Mouse (Mus musculus): ENCODE data around the gene Tmbim1. TPM values are rescaled to one million over a fixed set of nuclear protein-coding genes. Genes with fewer than 3 reads are reported as not detected.
A peak's percentile ranks its signal among the peaks of the same experiment; 100 is the strongest.
"Not testable (repeated sequence)": the region's sequence is repeated elsewhere in the genome, so short reads cannot be mapped to it uniquely, and the experiment has no call there.

The Tmbim1 gene
- polyA plus RNA-seq, 1 experiment, result 689 TPM

DNA sequence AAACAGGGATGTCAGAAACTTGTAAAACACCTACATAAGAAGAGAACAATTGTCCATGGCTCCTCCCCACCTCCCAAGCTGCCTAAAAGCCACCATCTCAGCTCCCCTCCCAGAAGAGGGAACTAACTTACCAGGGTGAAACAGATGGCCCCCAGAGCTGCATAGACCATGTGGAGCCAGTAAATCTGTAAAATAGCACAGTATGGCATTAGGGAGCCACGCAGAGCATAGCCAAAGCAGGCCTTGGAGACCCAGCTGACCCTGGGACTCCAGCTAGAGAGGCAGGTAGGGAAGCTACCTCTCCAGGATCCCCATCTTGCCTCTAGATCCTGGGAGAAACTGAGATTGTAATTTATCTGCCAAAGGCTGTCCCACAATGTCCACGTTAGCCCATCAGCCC lies 15.7 kb downstream of the Tmbim1 start:
- peaks cover 64% of the 10 kb centered on the region for H3K36me3 ChIP-seq (ENCODE audit: control insufficient read depth, insufficient read depth, low read length)
- no peak overlapping the region for H3K4me3 ChIP-seq (ENCODE audit: low read depth, low read length)
- WGBS, result 83% methylated on average over 2 of the region's 2 CpGs
- no peaks in the 10 kb centered on the region for H3K27me3 ChIP-seq (ENCODE audit: control insufficient read depth, insufficient read depth, low read length)
- no peak overlapping the region for H3K27ac ChIP-seq (ENCODE audit: insufficient read depth, low read depth, low read length)
- peaks cover 5% of the 10 kb centered on the region; the same call in 1 of the 2 replicates for H3K4me1 ChIP-seq (ENCODE audit: control insufficient read depth, insufficient read depth, insufficient read length, low read length)
- TF ChIP-seq POLR2A (IDR thresholded peaks at IDR 0.05; ENCODE audit: low read depth, low read length) (no peak), CTCF (IDR thresholded peaks at IDR 0.05; ENCODE audit: extremely low read depth, insufficient read length, insufficient replicate concordance, low read depth, low read length) (no peak)

DNA sequence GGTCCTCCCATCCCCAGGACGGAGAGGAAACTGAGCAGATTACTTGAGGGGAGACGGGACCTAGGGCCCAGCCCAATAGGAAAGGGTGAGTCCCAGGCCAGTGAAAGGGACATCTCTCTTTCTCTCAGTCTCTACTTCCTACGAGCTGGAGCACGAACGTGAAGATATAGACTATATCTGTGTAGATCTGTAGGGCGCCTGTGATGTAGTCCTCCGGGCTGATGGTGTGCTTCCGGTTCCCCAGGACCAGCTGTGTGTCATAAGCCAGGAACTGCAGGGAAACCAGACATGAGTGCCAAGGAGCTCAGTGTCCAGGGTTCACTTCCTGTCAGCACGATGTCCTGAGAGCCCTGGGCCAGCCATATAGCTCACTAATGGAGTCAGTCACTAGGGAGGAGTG lies 16.2 kb downstream of the Tmbim1 start:
- Histone ChIP-seq H3K4me3 (ENCODE audit: low read depth, low read length) (no peak overlapping the region), H3K27me3 (ENCODE audit: control insufficient read depth, insufficient read depth, low read length) (no peaks in the 10 kb centered on the region), H3K36me3 (ENCODE audit: control insufficient read depth, insufficient read depth, low read length) (peaks cover 60% of the 10 kb centered on the region), H3K27ac (ENCODE audit: insufficient read depth, low read depth, low read length) (no peak overlapping the region), H3K4me1 (ENCODE audit: control insufficient read depth, insufficient read depth, insufficient read length, low read length) (peaks cover 3% of the 10 kb centered on the region; the same call in 1 of the 2 replicates)
- WGBS, result 76% methylated on average over 9 of the region's 9 CpGs
- TF ChIP-seq POLR2A (IDR thresholded peaks at IDR 0.05; ENCODE audit: low read depth, low read length), result no peak
- no peak for TF ChIP-seq CTCF (IDR thresholded peaks at IDR 0.05; ENCODE audit: extremely low read depth, insufficient read length, insufficient replicate concordance, low read depth, low read length)

DNA sequence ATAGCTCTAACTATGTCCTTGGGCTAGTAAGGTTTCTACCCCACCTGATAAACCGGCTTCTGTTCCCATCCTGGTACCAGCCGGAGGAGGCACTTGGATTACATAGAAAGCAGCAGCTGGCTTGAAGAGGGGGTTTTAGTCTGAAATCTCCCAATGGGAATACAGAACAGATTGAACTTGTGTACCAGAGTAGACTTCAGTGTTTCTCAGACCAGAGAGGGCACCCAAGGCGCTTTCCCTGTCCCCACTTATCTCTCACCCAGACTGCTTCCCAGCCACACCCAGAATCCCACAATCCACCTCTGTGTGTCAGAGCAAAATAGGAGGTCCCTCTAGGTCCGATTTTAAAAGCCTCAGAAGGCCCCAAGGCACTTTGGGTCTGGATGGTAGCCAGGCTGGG lies 17.1 kb downstream of the Tmbim1 start:
- H3K36me3 ChIP-seq (ENCODE audit: control insufficient read depth, insufficient read depth, low read length), result peaks cover 53% of the 10 kb centered on the region
- peaks cover 4% of the 10 kb centered on the region; the same call in 1 of the 2 replicates for H3K4me1 ChIP-seq (ENCODE audit: control insufficient read depth, insufficient read depth, insufficient read length, low read length)
- WGBS, result 63% methylated on average over 4 of the region's 4 CpGs
- H3K27me3 ChIP-seq (ENCODE audit: control insufficient read depth, insufficient read depth, low read length), result no peaks in the 10 kb centered on the region
- no peak overlapping the region for H3K4me3 ChIP-seq (ENCODE audit: low read depth, low read length)
- TF ChIP-seq POLR2A (IDR thresholded peaks at IDR 0.05; ENCODE audit: low read depth, low read length) (no peak), CTCF (IDR thresholded peaks at IDR 0.05; ENCODE audit: extremely low read depth, insufficient read length, insufficient replicate concordance, low read depth, low read length) (no peak)
- H3K27ac ChIP-seq (ENCODE audit: insufficient read depth, low read depth, low read length), result no peak overlapping the region

DNA sequence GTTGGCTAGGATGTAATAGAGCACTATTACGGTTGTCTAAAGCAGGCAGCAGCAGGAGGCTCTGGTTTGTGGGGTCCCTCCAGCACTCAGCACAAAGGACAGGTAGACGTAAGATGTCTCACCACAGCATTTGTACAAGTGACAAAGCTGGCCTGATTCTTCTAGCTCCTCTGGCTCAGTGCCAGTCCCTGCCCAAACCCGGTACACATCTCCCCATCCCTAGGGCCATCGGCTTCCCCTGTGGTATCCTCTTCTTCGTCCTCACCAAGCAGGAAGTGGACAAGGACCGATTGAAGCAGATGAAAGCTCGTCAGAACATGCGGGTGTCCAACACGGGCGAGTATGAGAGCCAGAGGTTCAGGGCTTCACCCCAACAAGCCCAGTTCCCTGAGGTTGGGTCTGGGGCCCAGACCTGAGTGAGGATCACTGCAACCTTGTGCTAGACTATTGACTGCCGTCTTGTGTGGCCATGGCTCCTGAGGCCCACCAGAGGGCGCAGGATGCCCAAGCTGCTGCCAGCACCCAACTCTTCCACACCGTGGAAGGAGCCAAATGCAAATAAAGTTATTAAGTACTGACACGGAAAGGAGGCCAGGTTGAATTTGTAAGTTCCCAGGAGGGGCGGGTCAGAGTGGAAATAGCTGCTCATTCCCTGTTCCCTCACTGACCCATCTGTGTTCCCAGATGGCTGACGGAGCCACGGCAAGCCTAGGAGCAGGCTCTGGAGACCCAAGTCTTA lies 18.4 kb downstream of the Tmbim1 start:
- Histone ChIP-seq H3K27ac (ENCODE audit: insufficient read depth, low read depth, low read length) (0 out of 2 replicates have a peak overlapping the region, but pooled peaks have one; percentile 7), H3K36me3 (ENCODE audit: control insufficient read depth, insufficient read depth, low read length) (peaks cover 50% of the 10 kb centered on the region)
- not testable (repeated sequence) for H3K4me3 ChIP-seq (ENCODE audit: low read depth, low read length); H3K4me1 ChIP-seq (ENCODE audit: control insufficient read depth, insufficient read depth, insufficient read length, low read length); H3K27me3 ChIP-seq (ENCODE audit: control insufficient read depth, insufficient read depth, low read length)
- WGBS, result 44% methylated on average over 16 of the region's 17 CpGs
- peak; percentile 20; the same call in 1 of the 2 replicates for TF ChIP-seq CTCF (IDR thresholded peaks at IDR 0.05; ENCODE audit: extremely low read depth, insufficient read length, insufficient replicate concordance, low read depth, low read length)

DNA sequence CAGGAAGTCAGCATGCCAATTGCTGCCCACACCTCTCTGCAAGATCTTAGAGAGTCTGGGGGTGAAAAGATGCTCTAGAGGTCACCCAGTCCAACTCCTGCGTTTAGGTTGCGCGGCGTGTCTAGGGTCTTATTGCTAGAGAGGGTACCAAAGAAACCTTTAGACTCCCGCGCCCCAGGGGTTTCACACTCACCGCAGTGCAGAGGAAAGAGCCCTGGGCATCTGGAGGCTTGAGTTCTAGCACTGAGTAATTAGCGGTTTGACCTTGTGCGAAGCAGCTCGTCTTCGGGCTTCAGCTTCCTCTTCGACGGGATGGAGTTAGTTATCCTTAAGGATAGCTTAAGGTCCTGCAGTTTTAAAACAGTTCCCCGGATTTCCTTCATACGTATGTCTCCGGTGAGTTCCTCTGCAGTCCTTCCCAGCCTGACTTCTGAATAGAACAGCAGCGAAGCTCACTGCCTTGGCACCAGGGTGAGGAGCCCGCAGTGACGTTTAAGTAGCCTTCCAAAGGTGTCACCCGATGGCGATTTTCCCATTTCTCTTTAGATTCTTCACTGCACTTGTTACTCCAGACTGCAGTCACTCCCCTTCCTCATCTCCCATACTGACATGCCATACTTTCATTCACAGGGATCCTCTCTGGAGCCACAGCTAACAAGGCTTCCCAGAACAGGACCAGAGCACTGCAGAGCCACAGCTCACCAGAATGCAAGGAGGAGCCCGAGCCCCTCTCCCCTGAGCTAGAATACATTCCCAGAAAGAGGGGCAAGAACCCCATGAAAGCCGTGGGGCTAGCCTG lies 20.0 kb downstream of the Tmbim1 start:
- Histone ChIP-seq H3K27ac (ENCODE audit: insufficient read depth, low read depth, low read length) (no peak overlapping the region), H3K27me3 (ENCODE audit: control insufficient read depth, insufficient read depth, low read length) (no peaks in the 10 kb centered on the region), H3K36me3 (ENCODE audit: control insufficient read depth, insufficient read depth, low read length) (peaks cover 52% of the 10 kb centered on the region), H3K4me3 (ENCODE audit: low read depth, low read length) (peak overlapping the region; percentile 69), H3K4me1 (ENCODE audit: control insufficient read depth, insufficient read depth, insufficient read length, low read length) (peaks cover 4% of the 10 kb centered on the region; the same call in 1 of the 2 replicates)
- WGBS, result 3% methylated on average over 23 of the region's 23 CpGs
- TF ChIP-seq POLR2A (IDR thresholded peaks at IDR 0.05; ENCODE audit: low read depth, low read length) (no peak), CTCF (IDR thresholded peaks at IDR 0.05; ENCODE audit: extremely low read depth, insufficient read length, insufficient replicate concordance, low read depth, low read length) (no peak)

DNA sequence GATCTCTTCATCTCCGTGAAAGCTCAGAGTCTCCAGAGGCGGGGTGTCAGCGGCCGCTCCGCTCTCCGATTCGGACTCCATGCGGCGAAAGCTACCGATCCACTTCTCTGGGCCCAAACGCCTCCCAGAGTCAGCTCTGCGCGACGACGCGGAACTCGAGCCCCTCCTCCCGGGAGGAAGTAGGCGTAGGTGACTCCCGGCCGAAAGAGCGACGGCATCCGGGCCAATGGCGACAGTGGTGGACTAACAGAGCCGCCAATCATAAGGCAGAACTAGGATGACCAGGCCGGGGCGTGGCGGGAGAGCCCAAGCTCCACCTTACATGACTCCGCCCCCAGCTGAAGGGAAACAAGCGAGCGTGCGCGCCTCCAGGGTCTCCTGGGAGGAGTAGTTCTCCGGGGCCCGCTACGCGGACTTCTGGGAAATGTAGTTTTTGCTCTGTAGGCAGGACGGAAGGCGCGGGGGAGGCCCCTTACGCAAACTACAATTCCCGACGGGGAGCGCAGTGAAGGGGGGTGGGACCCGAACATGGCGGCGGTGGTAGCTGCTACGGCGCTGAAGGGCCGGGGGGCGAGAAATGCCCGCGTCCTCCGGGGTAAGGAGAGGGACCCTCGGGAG lies 20.8 kb downstream of the Tmbim1 start, which contains the start of the genes Aamp and Pnkd:
Aamp (minus strand) TSS at position 196 of the 618 bp plus-strand sequence.
Pnkd (plus strand) TSS at position 388 of the 618 bp plus-strand sequence.
- Histone ChIP-seq H3K4me1 (ENCODE audit: control insufficient read depth, insufficient read depth, insufficient read length, low read length) (peaks cover 4% of the 10 kb centered on the region; the same call in 1 of the 2 replicates), H3K4me3 (ENCODE audit: low read depth, low read length) (peak within 1 kb of the TSS; percentile 76), H3K27me3 (ENCODE audit: control insufficient read depth, insufficient read depth, low read length) (no peaks in the 10 kb centered on the region), H3K36me3 (ENCODE audit: control insufficient read depth, insufficient read depth, low read length) (peaks cover 51% of the 10 kb centered on the region), H3K27ac (ENCODE audit: insufficient read depth, low read depth, low read length) (peak within 1 kb of the TSS; percentile 13; the same call in 1 of the 2 replicates)
- under 1% methylated on average over 55 of the region's 56 CpGs for WGBS
- TF ChIP-seq CTCF (IDR thresholded peaks at IDR 0.05; ENCODE audit: extremely low read depth, insufficient read length, insufficient replicate concordance, low read depth, low read length) (no peak), POLR2A (IDR thresholded peaks at IDR 0.05; ENCODE audit: low read depth, low read length) (peak; percentile 76; the same call in 1 of the 2 replicates)
